Mouse (Mus musculus) liver, postnatal 0 days (tissue): ENCODE measurements around the gene Zfp553.

Experiments used
- CTCF ChIP-seq: sonication (generic); IDR thresholded peaks from 2 replicates; pipeline ENCODE4 v1.5.1; 2016; ENCODE audit warnings: antibody characterized with exemption, low read depth
- EP300 ChIP-seq: IDR thresholded peaks from 2 replicates; pipeline ENCODE4 v1.6.1; 2016; ENCODE audit warnings: antibody characterized with exemption, low read depth, mild to moderate bottlenecking

GRCm38 (mm10) chr7:127217901-127218642 is 14.8 kb upstream of the Zfp553 start:
- TF ChIP-seq EP300 (no peak), CTCF (no peak)
